ENCODE assay signal across 18 mouse cellular contexts in the genomic region with DNA sequence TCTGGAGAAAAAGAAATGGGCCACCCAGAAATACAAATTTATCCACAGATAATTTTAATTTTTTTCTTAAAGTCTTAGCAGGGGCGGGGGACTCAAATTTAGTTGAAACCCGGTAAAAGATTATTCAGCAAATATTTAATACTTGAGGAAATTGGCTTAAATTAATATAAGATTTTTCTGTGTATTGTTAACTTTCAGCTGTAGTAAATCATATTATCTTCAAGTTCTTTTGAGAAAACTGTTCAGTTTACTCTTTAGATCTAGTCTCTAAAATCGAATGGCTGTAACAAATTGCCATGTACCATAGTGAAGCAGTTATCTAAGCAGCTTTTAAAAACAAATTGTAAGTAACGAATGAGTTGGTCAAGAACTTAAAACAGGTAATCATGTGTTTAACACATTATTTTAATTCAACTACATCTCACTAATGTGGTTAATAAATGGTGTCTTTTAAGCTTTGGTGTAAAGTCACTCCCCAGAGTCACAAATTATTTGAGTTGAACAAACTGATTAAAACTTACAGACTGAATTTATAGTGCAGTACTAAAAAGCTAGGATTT. TPM values are rescaled to one million over a fixed set of nuclear protein-coding genes. Genes with fewer than 3 reads are reported as not detected.
DNase-seq lines count a peak whose midpoint lies in the region; ATAC-seq and TF ChIP-seq lines count a peak whose summit lies in the region.
"Had no signal": no experiment of that assay in that cellular context is flagged by ENCODE, and none has a peak within 500 bp of the region (broad histone marks: within the 10 kb centered on the region; RNA-seq: fewer than 3 reads in every experiment).

No protein-coding gene starts in this region.

- TF ChIP-seq POLR2A in ES-Bruce4 (IDR thresholded peaks at IDR 0.05; ENCODE audit: insufficient read depth, low read length), result no peak

- H3K27ac ChIP-seq in intestine, embryonic 14.5 days (ENCODE audit: low read depth), result no peak overlapping the region
- H3K27ac ChIP-seq in intestine, postnatal 0 days (ENCODE audit: low read depth, low read length), result no peak overlapping the region
- H3K27ac ChIP-seq in ES-Bruce4 (ENCODE audit: insufficient read depth, low read length), result no peak overlapping the region
- H3K27ac ChIP-seq in limb, embryonic 10.5 days, result peak overlapping the region; percentile 99
- H3K27ac ChIP-seq: embryonic facial prominence, embryonic 13.5 days; limb, embryonic 15.5 days; midbrain, embryonic 15.5 days; neural tube, embryonic 13.5 days had no signal

- DNase-seq in intestine, embryonic 14.5 days (ENCODE audit: low spot score), result no peak
- peak; percentile 61 for DNase-seq in A20 (ENCODE audit: low read depth, low spot score)
- DNase-seq in limb, embryonic 10.5 days (ENCODE audit: low spot score), result no peak
- DNase-seq in right cerebral cortex, postnatal 4 days, result no peak
- DNase-seq in frontal cortex, postnatal 36 days (ENCODE audit: low spot score in 2 of 2), result no peak
- DNase-seq in adrenal gland, postnatal 25 days, result no peak
- DNase-seq: cerebellum, adult 11 months; gastrocnemius, postnatal 36 days; layer of hippocampus, adult 9-11 months had no signal

- no peaks in the 10 kb centered on the region for H3K9me3 ChIP-seq in intestine, embryonic 14.5 days (ENCODE audit: control insufficient read depth, low read length)
- no peaks in the 10 kb centered on the region for H3K9me3 ChIP-seq in intestine, postnatal 0 days (ENCODE audit: control insufficient read depth)
- H3K9me3 ChIP-seq in ES-Bruce4 (replicated peaks; ENCODE audit: control insufficient read depth, insufficient read depth, low read length, poor library complexity, severe bottlenecking), result no peaks in the 10 kb centered on the region; the same call in 1 of the 2 replicates
- H3K9me3 ChIP-seq in limb, embryonic 10.5 days (replicated peaks), result no peaks in the 10 kb centered on the region
- H3K9me3 ChIP-seq: embryonic facial prominence, embryonic 13.5 days; limb, embryonic 15.5 days; midbrain, embryonic 15.5 days; neural tube, embryonic 13.5 days had no signal

- no peaks in the 10 kb centered on the region for H3K36me3 ChIP-seq in intestine, embryonic 14.5 days (ENCODE audit: control insufficient read depth, insufficient read depth, low read length)
- H3K36me3 ChIP-seq in intestine, postnatal 0 days (ENCODE audit: control insufficient read depth, insufficient read depth), result no peaks in the 10 kb centered on the region
- no peaks in the 10 kb centered on the region for H3K36me3 ChIP-seq in ES-Bruce4 (ENCODE audit: control insufficient read depth, insufficient read depth, low read length, poor library complexity, severe bottlenecking)
- H3K36me3 ChIP-seq in limb, embryonic 10.5 days, result no peaks in the 10 kb centered on the region
- H3K36me3 ChIP-seq: embryonic facial prominence, embryonic 13.5 days; limb, embryonic 15.5 days; midbrain, embryonic 15.5 days; neural tube, embryonic 13.5 days had no signal

- H3K4me3 ChIP-seq in intestine, embryonic 14.5 days (ENCODE audit: low read depth, low read length), result peak overlapping the region; percentile 97
- no peak overlapping the region for H3K4me3 ChIP-seq in intestine, postnatal 0 days (ENCODE audit: low read depth, low read length)
- no peak overlapping the region for H3K4me3 ChIP-seq in ES-Bruce4 (ENCODE audit: low read depth, low read length)
- H3K4me3 ChIP-seq in limb, embryonic 10.5 days, result peak overlapping the region; percentile 99

- no peak for TF ChIP-seq CTCF in intestine, postnatal 0 days (IDR thresholded peaks at IDR 0.05; ENCODE audit: low read depth)
- TF ChIP-seq CTCF in ES-Bruce4 (IDR thresholded peaks at IDR 0.05; ENCODE audit: low read depth, low read length), result no peak

- peak overlapping the region; percentile 72 for H3K4me2 ChIP-seq in intestine, embryonic 14.5 days (ENCODE audit: low read length)
- H3K4me2 ChIP-seq in intestine, postnatal 0 days (replicated peaks; ENCODE audit: low read depth), result no peak overlapping the region; the same call in 1 of the 2 replicates

- no peak for TF ChIP-seq EP300 in ES-Bruce4 (IDR thresholded peaks at IDR 0.05; ENCODE audit: insufficient read depth, low read depth, low read length)

- 0 out of 2 replicates have a peak overlapping the region, but pooled peaks have one; percentile 10 for H3K9ac ChIP-seq in intestine, embryonic 14.5 days (ENCODE audit: low read length)
- no peak overlapping the region for H3K9ac ChIP-seq in intestine, postnatal 0 days (ENCODE audit: low read depth, low read length)
- peak overlapping the region; percentile 87; the same call in 1 of the 2 replicates for H3K9ac ChIP-seq in ES-Bruce4 (ENCODE audit: low read depth, poor library complexity, severe bottlenecking)
- H3K9ac ChIP-seq: limb, embryonic 15.5 days; midbrain, embryonic 15.5 days had no signal

- WGBS in intestine, embryonic 14.5 days, result 17% methylated on average over 4 of the region's 4 CpGs
- 23% methylated on average over 4 of the region's 4 CpGs for WGBS in intestine, postnatal 0 days
- 7% methylated on average over 4 of the region's 4 CpGs for WGBS in limb, embryonic 10.5 days

- H3K27me3 ChIP-seq in intestine, embryonic 14.5 days (replicated peaks; ENCODE audit: control insufficient read depth, insufficient read depth, low read length), result no peaks in the 10 kb centered on the region
- no peaks in the 10 kb centered on the region for H3K27me3 ChIP-seq in intestine, postnatal 0 days (replicated peaks; ENCODE audit: control insufficient read depth, insufficient read depth, low read length)
- H3K27me3 ChIP-seq in ES-Bruce4 (ENCODE audit: control insufficient read depth, insufficient read depth, low read length, poor library complexity, severe bottlenecking), result peaks cover 3% of the 10 kb centered on the region; the same call in 1 of the 2 replicates
- no peaks in the 10 kb centered on the region for H3K27me3 ChIP-seq in limb, embryonic 10.5 days (ENCODE audit: low read depth, poor library complexity, severe bottlenecking)
- H3K27me3 ChIP-seq: embryonic facial prominence, embryonic 13.5 days; limb, embryonic 15.5 days; midbrain, embryonic 15.5 days; neural tube, embryonic 13.5 days had no signal

- H3K4me1 ChIP-seq in intestine, embryonic 14.5 days (replicated peaks; ENCODE audit: control insufficient read depth, insufficient read depth, low read length), result no peaks in the 10 kb centered on the region
- H3K4me1 ChIP-seq in intestine, postnatal 0 days (replicated peaks; ENCODE audit: control insufficient read depth, insufficient read depth, low read length), result no peaks in the 10 kb centered on the region
- no peaks in the 10 kb centered on the region for H3K4me1 ChIP-seq in ES-Bruce4 (ENCODE audit: control insufficient read depth, insufficient read depth, low read length)
- H3K4me1 ChIP-seq in limb, embryonic 10.5 days, result peaks cover 9% of the 10 kb centered on the region

- ATAC-seq in intestine, embryonic 14.5 days (replicated peaks; ENCODE audit: low FRiP score, low TSS enrichment, low read depth), result no peak
- no peak for ATAC-seq in intestine, postnatal 0 days
- ATAC-seq: CD4-positive, CD25-positive, alpha-beta regulatory T cell, adult 4 months; forebrain, embryonic 14.5 days; midbrain, embryonic 15.5 days; Patski had no signal

RNA-seq across cellular contexts. Expression of a gene that starts 4.3 kb away (rescaled TPM):
- polyA plus RNA-seq in intestine, embryonic 14.5 days (2014; fragmentation: Nextera tagmentation; extraction: Ambion mirVana), result 105 and 111 TPM in 2 replicates
- polyA plus RNA-seq in intestine, postnatal 0 days (2015; fragmentation: Nextera tagmentation; extraction: Ambion mirVana), result 54.7 and 56.3 TPM in 2 replicates
- 78.2 and 85.8 TPM in 2 replicates for polyA plus RNA-seq in ES-Bruce4 (2011; ENCODE audit: insufficient read depth, insufficient read length, low read depth, missing spikeins)
- polyA plus RNA-seq in limb, embryonic 10.5 days (2016; fragmentation: Nextera tagmentation; extraction: Ambion mirVana), result 148 and 149 TPM in 2 replicates
- total RNA-seq in adrenal gland, postnatal 25 days (2021), result 1.0 and 1.2 TPM in 2 replicates

RNA-seq across cellular contexts. Expression of a gene that starts 44.8 kb away (rescaled TPM):
- polyA plus RNA-seq in intestine, embryonic 14.5 days (2014; fragmentation: Nextera tagmentation; extraction: Ambion mirVana), result 45.6 and 45.9 TPM in 2 replicates
- 30.2 and 30.5 TPM in 2 replicates for polyA plus RNA-seq in intestine, postnatal 0 days (2015; fragmentation: Nextera tagmentation; extraction: Ambion mirVana)
- polyA plus RNA-seq in ES-Bruce4 (2011; ENCODE audit: insufficient read depth, insufficient read length, low read depth, missing spikeins), result 312 and 328 TPM in 2 replicates
- 126 and 128 TPM in 2 replicates for polyA plus RNA-seq in limb, embryonic 10.5 days (2016; fragmentation: Nextera tagmentation; extraction: Ambion mirVana)
- 69.3 and 95.8 TPM in 2 replicates for total RNA-seq in adrenal gland, postnatal 25 days (2021)

Comparison
In these comparisons a context has a peak if more than half of its experiments do, and no peak if none do; other contexts are left out.
1. H3K4me3 ChIP-seq: peak in intestine, embryonic 14.5 days (single experiment) and limb, embryonic 10.5 days (single experiment); none in intestine, postnatal 0 days (single experiment) and ES-Bruce4 (single experiment).